In genomic region chr4:35096226-35097175, GRCm38 (mm10) we compare ENCODE assay signal across 8 mouse cellular contexts. TPM values are rescaled to one million over a fixed set of nuclear protein-coding genes. Genes with fewer than 3 reads are reported as not detected.
DNase-seq lines count a peak whose midpoint lies in the region; ATAC-seq and TF ChIP-seq lines count a peak whose summit lies in the region.

No protein-coding gene starts in this region.

- no peak for TF ChIP-seq CTCF in gastrocnemius, adult 2 months (IDR thresholded peaks at IDR 0.05)
- TF ChIP-seq CTCF in bone marrow macrophage, adult 2 months (IDR thresholded peaks at IDR 0.05; ENCODE audit: low read depth, low read length), result no peak

- intact Hi-C loops in gastrocnemius, adult 2 months (cut with DNase I), result no loop called here
- intact Hi-C loops in gastrocnemius, postnatal 14 days (cut with DNase I; ENCODE audit: low total_unique reads), result no loop called here

- TF ChIP-seq POLR2A in bone marrow macrophage, adult 2 months (IDR thresholded peaks at IDR 0.05; ENCODE audit: borderline replicate concordance, low read depth, low read length), result no peak

- WGBS in forebrain, embryonic 16.5 days, result 89% methylated on average over 28 of the region's 28 CpGs

- H3K4me3 ChIP-seq in gastrocnemius, adult 2 months, result no peak overlapping the region
- no peak overlapping the region for H3K4me3 ChIP-seq in bone marrow macrophage, adult 2 months (ENCODE audit: insufficient read depth, low read length)
- H3K4me3 ChIP-seq in forebrain, embryonic 16.5 days (replicated peaks; ENCODE audit: low read length), result no peak overlapping the region

- no peak for DNase-seq in gastrocnemius, adult 2 months
- no peak for DNase-seq in gastrocnemius, postnatal 14 days
- DNase-seq in lung, adult 18-20 months, result peak; percentile 73 to 80
- DNase-seq in spleen, postnatal 4 days (ENCODE audit: low spot score in 2 of 2), result peak; percentile 44 to 78
- DNase-seq in heart, adult 8-10 months (ENCODE audit: low spot score), result no peak
- DNase-seq in cerebellum, postnatal 36 days, result no peak

- ATAC-seq in forebrain, embryonic 16.5 days, result no peak

- no peaks in the 10 kb centered on the region for H3K36me3 ChIP-seq in forebrain, embryonic 16.5 days (ENCODE audit: control insufficient read depth, insufficient read depth)

- no peaks in the 10 kb centered on the region for H3K27me3 ChIP-seq in forebrain, embryonic 16.5 days (replicated peaks; ENCODE audit: control insufficient read depth, insufficient read depth, low read length)

- peak overlapping the region; percentile 38; the same call in 1 of the 2 replicates for H3K27ac ChIP-seq in gastrocnemius, adult 2 months
- H3K27ac ChIP-seq in bone marrow macrophage, adult 2 months (ENCODE audit: insufficient read depth, low read depth, low read length), result peak overlapping the region; percentile 70
- H3K27ac ChIP-seq in forebrain, embryonic 16.5 days (ENCODE audit: low read length), result no peak overlapping the region

- no peak overlapping the region for H3K9ac ChIP-seq in forebrain, embryonic 16.5 days (replicated peaks; ENCODE audit: low read depth, low read length)

- H3K4me1 ChIP-seq in bone marrow macrophage, adult 2 months (ENCODE audit: control insufficient read depth, insufficient read depth, low read length), result peaks cover 31% of the 10 kb centered on the region
- peaks cover 13% of the 10 kb centered on the region for H3K4me1 ChIP-seq in forebrain, embryonic 16.5 days (replicated peaks; ENCODE audit: control insufficient read depth, insufficient read depth, low read length)

- H3K4me2 ChIP-seq in forebrain, embryonic 16.5 days (ENCODE audit: low read length), result no peak overlapping the region

- no peaks in the 10 kb centered on the region for H3K9me3 ChIP-seq in forebrain, embryonic 16.5 days (ENCODE audit: control insufficient read depth, low read length)

RNA-seq across cellular contexts. Expression of gene Ifnk, which starts 55.4 kb away (rescaled TPM):
- total RNA-seq in gastrocnemius, adult 2 months (2021), result not detected
- not detected for total RNA-seq in gastrocnemius, postnatal 14 days (2021)
- not detected in 2 replicates for polyA plus RNA-seq in bone marrow macrophage, adult 2 months (2012; ENCODE audit: insufficient read depth, insufficient read length, missing spikeins)
- total RNA-seq in heart, adult 8-10 months (2022), result not detected
- 0.27 TPM in 1 of 2 replicates, not detected in the other for polyA plus RNA-seq in forebrain, embryonic 16.5 days (2015; fragmentation: Nextera tagmentation; extraction: Ambion mirVana)

Comparison
In these comparisons a context has a peak if more than half of its experiments do, and no peak if none do; other contexts are left out.
1. DNase-seq: peak in lung, adult 18-20 months (2 of 2) and spleen, postnatal 4 days (2 of 2); none in gastrocnemius, adult 2 months (single experiment), gastrocnemius, postnatal 14 days (single experiment), heart, adult 8-10 months (single experiment) and cerebellum, postnatal 36 days (0 of 2).